Mouse (Mus musculus) cerebral cortex, adult 2 months (tissue): ENCODE measurements around the gene Zdhhc17.

Experiments
- whole genome bisulfite sequencing: fragments of 180-500 bp; shearing (Covaris S2); methylation state at CpG from one replicate; pipeline ENCODE4 v1.1.7; 2018; 5-methylcytosine and 5-hydroxymethylcytosine counted together

Gene Zdhhc17

DNA sequence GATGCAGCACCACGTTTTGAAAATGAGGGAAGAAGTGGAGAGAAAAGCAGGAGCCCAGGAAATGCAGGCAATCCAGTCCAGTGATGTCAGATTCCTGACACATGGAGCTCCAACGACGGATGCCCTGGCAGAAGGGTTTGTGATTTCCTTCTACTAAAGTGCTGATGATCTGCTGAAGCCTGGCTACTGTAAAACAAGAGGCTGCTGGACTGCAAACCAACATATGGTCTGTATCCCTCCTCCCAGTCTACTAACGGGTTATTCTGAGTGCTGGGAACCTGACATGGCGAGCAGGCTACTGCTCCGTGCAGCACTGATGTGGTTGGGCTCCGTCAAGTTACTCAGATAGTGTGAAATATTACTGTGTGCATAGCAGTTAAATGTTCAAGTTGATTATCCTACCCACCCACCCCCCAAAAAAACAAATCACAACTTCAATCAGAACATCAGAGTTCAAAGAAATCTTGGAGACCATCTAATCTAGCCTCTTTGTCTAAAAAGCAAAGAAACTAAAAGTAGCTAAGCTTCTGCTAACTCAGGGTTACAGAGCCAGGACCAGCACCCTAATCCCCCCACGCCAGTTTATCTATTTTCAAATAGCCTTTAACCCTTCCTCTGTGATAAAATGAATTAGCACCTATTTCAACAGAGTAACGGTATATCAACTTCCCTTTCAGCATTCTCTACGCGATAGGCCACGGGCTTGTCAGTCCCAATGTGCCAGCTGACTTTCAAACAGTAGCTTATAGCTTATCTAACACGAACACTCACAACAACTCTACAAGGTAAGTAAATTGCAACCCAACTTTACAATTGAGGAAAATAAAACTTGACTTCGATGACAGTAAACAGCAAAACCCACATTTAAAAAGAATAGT lies 4.1 kb downstream of the Zdhhc17 start:
- 57% methylated on average over 14 of the region's 14 CpGs for WGBS

DNA sequence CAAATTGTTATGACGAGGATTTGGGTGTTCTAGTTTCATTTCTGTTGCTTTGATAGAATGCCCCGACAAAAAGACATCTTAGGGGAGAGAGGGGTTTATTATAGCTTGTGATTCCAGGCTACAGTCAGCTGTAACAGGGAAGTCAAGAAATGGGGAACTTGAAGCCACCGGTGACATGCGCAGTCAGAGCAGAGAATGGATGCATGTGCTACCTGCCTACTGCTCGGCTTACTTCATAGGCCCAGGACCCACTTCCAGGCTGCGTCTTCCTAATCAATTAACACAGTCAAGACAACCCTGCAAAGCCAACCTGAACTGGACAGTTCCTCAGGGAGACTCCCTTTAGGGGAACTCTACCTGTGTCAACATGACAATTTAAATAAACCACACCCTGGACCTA lies 5.7 kb downstream of the Zdhhc17 start:
- WGBS: 86% methylated on average over 6 of the region's 6 CpGs

DNA sequence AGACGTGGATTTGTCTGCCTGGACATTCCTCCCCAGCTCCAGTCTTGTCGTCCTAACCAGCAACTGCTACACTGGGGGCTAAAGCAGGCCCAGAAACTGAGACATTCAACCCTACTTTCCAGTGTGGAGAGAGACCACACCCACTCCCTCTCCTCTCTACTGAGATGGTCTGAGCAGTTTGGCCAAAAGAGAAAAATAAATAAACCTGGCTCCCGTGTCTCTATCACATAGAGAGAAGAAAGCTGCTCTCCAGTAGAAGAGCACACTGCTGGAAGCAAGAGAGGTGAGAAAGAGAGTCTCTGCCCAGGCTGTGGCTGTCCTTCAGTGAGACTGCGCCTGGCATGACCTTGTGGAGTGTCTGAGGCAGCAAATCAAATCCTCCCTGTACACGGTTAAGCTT lies 10.7 kb downstream of the Zdhhc17 start:
- WGBS: 55% methylated on average over 5 of the region's 5 CpGs

DNA sequence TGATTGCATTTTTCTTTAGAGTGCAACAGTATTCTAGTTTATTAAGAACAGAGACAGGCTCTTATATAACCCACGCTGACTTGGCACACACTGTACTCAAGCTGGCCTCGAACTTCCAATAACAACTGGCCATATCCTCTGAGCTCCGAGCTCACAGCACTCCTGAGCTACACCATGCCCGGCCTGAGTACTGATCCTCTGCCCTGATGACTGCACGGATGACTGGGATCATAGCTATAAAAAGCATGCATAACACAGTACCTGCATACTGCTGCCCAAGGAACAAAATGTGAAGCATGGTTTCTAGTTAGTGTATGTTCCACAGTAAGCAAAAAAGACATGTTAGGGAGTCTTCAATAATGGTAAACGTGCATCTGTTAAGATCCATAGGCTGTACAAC lies 12.8 kb downstream of the Zdhhc17 start:
- WGBS: 67% methylated on average over 6 of the region's 6 CpGs

DNA sequence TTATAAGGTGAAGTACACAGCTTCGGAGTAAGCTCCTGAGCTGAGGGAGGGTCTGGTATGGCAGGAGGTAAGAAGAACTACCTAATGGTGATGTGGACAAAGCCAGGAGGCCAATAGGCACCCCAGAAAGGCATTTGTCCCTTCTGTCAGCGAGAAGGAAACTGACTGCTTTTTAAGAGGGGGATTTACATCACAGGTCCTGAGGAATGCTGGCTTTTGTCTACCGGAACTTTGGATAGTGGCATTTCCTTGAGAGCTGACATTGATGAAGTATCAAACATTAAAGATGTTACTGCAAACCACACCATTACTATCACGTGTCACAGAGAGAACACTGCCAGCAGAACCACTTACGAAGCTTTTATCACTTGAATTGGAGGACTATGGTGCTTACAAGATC lies 15.2 kb downstream of the Zdhhc17 start:
- 81% methylated on average over 5 of the region's 5 CpGs for WGBS

DNA sequence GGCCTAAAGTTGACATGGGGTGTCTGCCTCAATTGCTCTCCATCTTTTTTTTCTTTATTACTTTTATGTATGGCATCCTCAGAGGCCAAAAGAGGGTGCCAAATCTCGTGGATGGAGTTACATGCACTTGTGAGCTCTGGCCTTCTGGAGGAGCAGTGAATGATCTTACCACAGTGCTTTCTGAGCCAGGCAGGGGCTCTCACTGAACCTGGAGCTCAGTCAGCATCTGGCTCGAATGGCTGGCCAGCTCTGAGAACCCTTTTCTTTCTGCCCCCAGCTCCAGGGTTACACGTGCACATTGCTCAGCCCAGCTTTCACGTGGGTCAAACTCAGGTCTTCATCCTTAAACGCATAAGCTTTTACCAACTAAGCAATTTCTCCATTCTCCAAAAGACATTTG lies 16.7 kb downstream of the Zdhhc17 start:
- WGBS: 36% methylated on average over 5 of the region's 5 CpGs

DNA sequence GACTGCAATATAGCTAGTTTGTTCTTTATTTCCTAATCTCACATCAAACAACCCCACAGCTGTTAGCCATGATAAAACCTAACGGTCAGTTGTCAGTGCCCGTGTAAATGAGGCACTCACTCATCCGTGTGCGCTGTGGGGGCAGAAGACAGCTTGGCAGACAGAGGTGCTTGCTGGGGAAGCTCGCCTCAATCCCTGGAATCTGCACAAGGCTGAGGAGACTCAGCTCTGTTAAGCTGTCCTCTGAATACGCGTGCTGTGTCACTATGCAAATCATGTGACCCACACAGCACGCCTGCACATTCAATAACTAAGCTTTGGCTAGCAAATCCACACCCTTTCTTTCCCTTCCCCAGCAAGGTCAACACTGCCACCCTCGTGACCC lies 17.9 kb downstream of the Zdhhc17 start:
- WGBS: 19% methylated on average over 9 of the region's 9 CpGs

DNA sequence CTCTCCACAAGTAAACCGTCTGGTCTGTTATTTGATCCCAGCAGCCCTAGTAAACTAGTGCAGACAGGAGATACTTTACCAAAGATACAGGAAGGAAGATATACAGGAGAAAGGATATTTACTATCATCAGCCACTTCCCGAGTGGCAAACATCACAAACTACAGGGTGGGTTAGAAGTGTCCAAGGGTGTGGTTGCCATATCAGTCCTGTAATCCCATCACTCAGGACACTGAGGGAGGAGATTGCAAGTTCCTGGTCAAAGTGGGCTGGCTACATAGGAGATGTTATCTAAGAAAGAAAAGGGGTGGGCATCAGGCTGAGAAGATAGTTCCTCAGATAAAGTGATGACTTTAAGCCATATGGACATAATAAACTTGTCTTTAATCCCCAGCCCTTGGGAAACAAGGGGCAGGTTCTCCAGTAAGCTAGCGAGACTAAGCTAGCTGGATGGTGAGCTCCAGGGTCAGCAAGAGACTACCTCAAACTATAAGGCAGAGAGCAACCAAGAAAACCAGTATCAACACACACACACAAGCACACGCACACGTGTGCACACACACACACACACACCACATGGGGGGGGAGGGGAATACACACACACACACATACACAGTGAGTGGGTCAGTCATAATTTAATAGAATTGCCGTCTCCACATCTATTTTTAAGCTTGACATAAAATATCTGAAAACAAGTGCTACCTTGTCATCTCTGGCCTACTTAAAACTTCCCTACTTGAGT lies 18.5 kb downstream of the Zdhhc17 start:
- 79% methylated on average over 6 of the region's 6 CpGs for WGBS

DNA sequence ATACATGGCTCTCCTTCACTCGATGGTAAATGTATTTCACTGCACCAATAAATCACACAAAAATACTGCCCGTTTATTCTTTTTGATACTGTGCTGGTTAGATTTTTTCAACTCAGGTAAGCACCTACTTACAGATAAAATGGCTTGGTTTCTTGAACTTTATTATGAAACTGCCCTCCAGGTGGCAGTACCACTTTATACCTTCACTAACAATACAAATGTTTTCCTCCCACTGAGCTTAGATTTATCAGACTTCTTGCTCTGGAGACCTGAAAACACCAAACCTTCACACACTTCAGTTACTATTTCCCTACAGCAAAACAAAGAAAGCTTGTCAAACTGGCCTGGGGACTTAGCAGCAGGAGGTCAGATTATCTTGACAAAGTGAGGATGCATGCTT lies 20.2 kb downstream of the Zdhhc17 start:
- WGBS: 61% methylated on average over 2 of the region's 2 CpGs

DNA sequence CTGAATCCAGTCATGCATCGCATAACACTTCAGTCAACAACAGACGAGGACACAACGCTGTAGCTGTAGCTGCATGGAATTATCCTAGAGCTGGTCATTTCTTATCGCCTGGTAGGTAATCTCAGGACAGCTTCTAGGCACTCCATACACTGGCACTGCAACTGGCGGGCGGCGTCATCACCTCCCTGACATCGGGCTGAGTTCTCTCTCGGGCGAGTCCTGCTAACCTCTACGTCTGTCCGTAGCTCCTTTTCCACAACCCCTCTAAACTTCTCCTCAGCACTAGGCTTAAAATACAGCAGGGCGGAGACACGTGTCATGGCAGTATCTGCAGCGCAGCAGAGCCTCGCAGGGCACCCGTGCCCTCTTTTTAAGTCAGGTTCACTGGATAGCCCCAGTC lies 23.3 kb downstream of the Zdhhc17 start:
- WGBS: 88% methylated on average over 17 of the region's 17 CpGs

DNA sequence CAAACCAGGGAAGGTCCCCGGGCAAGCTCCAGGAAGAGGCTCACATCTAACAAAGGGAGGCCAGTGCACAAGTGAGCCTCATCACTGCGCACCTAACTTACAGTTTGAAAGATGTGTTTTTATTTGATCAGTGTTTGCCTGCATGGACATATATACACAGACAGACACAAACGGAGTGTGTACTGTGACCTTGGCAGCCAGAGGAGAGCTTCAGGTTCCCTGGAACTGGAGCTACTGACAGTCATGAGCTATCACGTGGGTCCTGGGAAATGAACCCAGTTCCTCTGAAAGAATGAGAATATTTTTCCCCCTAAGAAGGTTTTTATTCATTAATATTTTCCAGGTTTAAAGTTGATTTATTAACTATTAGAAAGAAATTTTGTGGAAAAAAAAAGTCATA lies 27.2 kb downstream of the Zdhhc17 start:
- WGBS: 85% methylated on average over 4 of the region's 4 CpGs

DNA sequence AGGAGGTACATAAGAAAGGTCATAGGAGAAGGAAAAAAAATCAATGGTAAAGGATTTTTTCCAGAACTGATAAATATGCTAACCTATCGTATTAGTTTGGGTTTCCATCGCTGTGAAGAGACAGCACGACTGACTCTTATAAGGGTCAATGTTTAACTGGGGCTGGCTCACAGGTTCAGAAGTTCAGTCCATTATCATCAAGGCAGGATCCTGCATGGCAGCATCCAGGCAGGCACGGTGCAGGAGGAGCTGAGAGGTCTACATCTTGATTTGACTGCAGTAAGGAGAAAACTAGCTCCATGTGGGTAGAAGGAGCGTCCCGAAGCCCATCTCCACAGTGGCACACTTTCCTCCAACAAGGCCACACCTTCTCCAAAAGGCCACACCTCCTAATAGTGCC lies 29.5 kb downstream of the Zdhhc17 start:
- over 99% methylated on average over 6 of the region's 6 CpGs for WGBS

DNA sequence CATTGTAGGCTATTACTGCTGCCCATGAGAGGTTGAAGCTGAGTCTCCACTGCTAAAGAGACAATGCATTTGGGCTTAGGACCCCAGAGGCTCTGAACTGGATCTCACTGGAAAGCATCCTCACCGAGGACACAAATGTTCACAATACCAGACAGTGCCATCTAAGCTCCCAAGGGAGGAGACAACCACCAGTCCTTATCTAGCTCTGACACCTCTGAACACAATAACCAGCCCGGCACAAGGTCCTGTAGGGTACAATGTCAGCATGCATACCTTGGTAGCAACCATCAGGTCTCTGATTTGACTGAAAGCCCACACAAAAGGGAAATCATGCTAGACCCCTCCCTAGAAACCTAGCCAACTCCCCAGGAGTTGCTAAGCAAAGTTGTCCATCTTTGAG lies 30.5 kb downstream of the Zdhhc17 start:
- 87% methylated on average over 2 of the region's 2 CpGs for WGBS

DNA sequence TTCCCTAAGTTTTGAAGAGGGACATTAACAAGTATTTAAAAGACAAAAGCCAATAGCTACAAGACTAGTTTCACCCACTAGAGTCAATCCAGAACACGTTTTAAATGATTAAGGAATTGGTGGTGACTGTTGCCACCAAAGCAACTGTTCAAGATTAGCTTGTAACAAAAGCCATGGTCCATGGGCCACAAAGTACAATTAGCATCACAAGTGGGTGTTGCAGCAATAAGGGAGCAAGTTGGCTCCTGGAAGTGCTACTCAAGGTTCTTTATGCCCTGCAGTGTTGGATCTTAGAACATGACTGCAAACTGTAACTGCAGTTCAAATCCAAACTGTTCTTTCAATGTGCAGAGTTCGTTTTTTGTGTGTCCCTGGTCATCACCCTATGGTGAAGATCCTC lies 32.6 kb downstream of the Zdhhc17 start:
- WGBS: 66% methylated on average over 2 of the region's 2 CpGs

DNA sequence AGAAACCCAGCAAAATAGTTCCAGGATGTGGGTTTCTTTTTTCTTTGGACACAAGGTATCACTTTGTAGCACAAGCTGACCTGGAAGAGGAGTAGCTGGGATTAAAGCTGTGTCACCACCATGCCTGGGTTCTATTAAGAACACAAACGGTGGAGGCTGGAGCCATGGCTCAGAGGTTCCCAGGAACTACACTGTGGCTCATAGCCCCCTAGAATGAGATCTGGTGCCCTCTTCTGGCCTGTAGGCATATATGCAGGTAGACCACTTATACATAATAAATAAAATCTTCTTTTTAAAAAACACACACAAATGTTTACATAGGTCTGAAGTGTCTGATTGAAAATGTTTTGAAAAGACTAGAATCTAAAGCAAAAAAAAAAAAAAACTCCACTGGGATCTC lies 33.9 kb downstream of the Zdhhc17 start:
- 3% methylated on average over 1 of the region's 1 CpGs for WGBS

DNA sequence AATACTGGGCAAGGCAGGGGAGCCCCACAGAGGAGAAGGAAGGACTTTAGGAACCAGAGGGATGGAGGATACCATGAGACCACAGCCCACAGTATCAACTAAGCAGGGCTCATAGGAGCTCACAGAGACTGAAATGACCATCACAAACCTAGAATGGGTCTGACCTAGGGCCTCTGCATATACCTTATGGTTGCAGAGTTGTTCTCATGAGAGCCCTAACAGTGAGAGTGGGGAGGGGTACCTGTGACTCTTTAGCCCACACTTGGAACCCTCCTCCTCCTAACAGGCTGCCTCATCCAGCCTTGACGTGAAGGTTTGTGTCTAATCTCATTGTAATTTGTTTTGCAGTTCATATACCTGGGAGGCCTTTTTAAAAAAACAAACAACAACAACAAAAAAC lies 35.1 kb downstream of the Zdhhc17 start:
- 78% methylated on average over 1 of the region's 1 CpGs for WGBS

DNA sequence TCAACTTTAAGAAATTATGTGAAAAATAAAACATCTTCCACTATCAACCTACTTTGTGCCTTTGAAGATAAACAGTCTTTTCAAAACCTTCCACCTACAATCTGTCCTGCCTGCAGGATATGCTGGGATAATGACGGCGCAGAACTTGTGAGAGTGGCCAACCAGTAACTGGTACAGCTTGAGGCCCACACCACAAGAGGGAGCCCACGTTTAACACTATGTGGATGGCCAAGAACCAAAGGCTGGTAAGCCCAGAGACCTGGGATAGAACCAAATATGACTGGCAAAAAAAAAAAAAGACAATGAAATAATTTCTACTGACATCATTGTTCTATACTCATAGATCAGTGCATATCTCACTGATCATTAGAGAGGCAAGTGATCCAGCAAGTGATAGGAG lies 35.5 kb downstream of the Zdhhc17 start:
- 17% methylated on average over 3 of the region's 3 CpGs for WGBS

DNA sequence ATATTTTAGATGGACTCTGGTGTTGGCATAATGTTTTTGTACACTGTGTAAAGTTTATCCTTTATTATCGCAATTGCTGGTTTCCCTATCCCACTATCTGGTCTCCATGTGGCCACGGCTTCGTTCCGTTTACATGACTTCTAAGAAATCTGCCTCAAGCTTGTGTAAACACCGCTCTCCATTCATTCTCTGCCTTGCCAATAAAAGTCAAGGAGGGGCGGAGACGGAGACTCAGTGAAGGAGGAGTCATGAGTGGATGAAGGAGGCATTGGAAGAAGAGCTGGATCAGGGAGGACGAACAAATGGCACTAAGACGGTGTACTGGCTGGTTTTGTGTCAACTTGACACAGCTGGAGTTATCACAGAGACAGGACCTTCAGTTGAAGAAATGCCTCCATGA lies 37.9 kb downstream of the Zdhhc17 start:
- 81% methylated on average over 9 of the region's 9 CpGs for WGBS

DNA sequence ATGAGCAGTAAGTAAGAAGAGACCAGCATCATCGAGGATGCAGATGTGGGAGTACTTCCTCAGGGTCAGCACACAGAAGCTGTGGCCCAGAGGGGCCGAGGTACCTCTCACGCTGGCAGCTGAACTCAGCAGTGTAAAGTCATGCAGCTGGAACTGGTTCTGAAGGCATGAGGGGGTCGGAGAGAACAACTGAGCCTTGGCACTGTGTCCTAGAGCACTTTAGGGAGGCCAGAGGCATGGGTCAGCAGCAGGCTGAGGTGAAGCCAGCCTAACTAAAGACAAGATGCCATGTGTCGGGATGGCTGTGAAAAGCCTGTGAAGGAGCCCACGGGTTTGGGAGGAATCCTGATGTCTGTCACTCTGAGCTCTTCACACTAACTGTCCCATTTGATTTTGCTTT lies 38.5 kb downstream of the Zdhhc17 start:
- 71% methylated on average over 6 of the region's 6 CpGs for WGBS

DNA sequence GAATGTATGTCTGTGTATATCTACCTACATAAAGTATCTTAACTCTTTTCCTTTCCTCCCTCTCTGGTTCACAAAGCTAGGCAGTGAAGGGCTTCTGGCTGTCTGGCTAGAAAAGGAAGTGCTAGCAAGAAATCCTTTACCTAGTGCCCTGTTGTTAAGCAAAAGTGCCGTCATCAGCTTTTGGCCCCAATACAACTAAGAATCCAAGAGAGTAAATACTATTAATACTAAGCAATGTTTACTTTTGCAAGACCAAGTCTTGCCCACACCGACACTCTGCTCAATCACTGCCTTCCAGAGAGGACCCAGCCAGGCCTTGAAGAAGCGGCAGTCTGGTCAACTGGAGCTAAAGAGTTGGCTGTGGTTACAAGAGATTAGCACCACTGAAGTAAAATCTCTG lies 38.9 kb downstream of the Zdhhc17 start:
- WGBS: 89% methylated on average over 3 of the region's 3 CpGs

DNA sequence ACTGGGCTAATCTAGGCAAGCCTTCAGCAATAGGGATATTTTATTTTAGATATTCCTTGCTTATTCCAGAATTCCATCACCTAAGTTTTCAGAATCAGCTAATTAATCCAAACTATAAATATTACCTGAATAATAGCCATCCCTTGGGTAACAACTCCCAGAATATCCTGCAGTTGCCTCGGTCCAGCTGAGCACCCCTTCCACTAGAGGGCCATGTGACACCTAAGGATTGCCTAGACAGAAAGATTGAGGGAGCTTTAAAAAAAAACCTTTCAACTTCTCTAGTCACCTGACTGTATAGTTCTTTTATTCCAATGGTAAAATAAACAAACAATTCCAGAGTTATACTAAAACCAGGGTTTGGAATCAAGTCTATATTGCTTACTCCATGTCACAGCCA lies 47.8 kb downstream of the Zdhhc17 start:
- 22% methylated on average over 1 of the region's 1 CpGs for WGBS

DNA sequence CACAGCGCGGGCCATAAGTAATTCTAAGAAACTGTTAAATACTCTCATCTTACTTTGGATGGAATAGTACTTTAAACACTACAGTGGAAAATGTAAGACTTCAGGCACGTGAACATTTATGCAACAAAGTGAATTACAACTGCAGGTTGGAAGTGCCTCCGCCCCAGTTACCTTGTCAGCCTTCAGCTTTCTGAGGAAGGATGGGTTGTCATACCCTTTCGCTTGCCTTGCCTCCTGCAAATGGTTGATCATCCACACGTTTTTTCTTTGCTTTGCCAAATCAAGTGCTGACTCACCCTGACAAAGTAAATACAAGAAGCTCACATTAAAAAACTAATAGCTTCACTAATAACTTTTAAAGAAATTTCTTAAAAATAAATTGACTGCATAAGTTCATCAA lies 49.1 kb downstream of the Zdhhc17 start:
- 87% methylated on average over 6 of the region's 6 CpGs for WGBS

DNA sequence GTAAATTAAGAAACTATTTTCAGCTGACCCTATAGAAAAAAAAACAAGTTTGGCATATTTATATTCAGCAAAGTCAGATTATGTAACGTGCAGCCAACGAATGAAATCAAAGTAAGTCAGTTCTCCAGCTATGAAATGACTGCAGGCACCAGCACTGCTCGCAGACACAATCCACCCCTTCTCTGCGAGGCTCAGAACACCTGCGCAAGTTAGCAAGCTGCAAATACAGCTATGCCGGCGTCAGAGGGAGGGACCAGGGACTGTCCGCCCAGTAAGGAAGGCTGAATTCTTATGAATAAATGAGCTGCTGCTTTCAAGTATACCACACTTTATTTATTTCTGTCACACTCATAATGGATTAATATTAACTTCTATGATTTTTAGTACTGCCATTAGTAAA lies 50.2 kb downstream of the Zdhhc17 start:
- 53% methylated on average over 8 of the region's 8 CpGs for WGBS
